Mouse (Mus musculus) small intestine, adult 2 months (tissue): ENCODE measurements around the gene Rcn3.

Experiments used
- CTCF ChIP-seq: fragments of 200-500 bp; IDR thresholded peaks from 2 replicates; pipeline ENCODE4 v1.5.1; 2012; ENCODE audit warnings: low read depth, mild to moderate bottlenecking, control low read depth, inconsistent platforms, low read length, moderate library complexity, mixed read lengths; ENCODE audit not compliant: insufficient replicate concordance, insufficient read length; ENCODE audit errors: extremely low read depth
- POLR2A ChIP-seq: fragments of 200-500 bp; IDR thresholded peaks from 2 replicates; pipeline ENCODE4 v1.6.1; 2012; ENCODE audit warnings: low read depth, mild to moderate bottlenecking, control low read depth, inconsistent platforms, low read length, moderate library complexity

DNA sequence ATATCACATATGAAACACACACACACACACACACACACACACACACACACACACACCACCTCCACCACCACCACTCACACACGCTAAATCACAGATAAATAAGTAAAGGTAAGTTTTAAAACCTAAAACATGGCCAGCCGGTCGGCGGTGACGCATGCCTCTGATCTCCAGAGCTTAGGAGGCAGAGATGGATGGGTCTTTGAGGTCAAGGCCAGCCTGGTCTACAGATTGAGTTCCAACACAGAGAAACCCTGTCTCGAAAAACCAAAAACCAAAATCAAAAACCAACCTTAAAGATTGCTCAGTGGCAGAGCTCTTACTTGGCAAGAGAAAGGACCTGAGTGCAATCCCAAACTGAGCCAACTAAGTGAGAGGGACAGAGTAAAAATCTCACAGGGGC lies 8.0 kb upstream of the Rcn3 start:
- TF ChIP-seq POLR2A: no peak
- TF ChIP-seq CTCF: no peak
